Mouse (Mus musculus) gastrocnemius, postnatal 14 days (tissue): ENCODE data around the gene Daam1. TPM values are rescaled to one million over a fixed set of nuclear protein-coding genes. Genes with fewer than 3 reads are reported as not detected.

Experiments
- DNase-seq: peaks from one replicate; pipeline ENCODE4 v3.0.0; 2021; ENCODE audit warnings: mixed read lengths
- intact Hi-C: fragments of 180-260 bp; cut with DNase I; formaldehyde crosslinking; loops from one replicate; pipeline ENCODE4 v1.15.1; 2025; ENCODE audit warnings: low total_unique reads
- total RNA-seq, 2 experiments: library from RNA; stranded (reverse); gene quantifications; 2 replicates each; pipeline ENCODE4 v1.2.3; 2021

Gene Daam1
- total RNA-seq, 2 experiments from 2014 or later, result 12.5 to 16.1 TPM

DNA sequence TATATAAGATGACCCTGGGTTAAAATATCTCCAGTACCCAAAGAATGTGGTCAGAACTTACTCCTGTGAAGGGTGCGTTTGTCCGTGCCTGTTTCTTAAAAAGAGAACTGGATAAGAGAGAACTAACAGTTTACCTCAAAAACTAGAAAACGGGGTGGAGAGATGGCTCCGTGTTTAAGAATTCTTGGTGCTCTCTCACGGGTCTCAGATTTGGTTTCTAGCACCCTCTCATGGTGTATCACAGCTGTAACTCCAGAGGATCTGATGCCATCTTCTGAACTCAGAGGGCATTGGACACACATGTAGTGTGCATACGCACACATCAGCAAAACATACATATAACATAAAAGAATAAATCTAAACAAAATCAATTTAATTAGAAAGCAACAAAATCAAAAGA is 181.2 kb downstream of the Daam1 start:
- DNase-seq, result no peak
- intact Hi-C loops, result no loop called here

DNA sequence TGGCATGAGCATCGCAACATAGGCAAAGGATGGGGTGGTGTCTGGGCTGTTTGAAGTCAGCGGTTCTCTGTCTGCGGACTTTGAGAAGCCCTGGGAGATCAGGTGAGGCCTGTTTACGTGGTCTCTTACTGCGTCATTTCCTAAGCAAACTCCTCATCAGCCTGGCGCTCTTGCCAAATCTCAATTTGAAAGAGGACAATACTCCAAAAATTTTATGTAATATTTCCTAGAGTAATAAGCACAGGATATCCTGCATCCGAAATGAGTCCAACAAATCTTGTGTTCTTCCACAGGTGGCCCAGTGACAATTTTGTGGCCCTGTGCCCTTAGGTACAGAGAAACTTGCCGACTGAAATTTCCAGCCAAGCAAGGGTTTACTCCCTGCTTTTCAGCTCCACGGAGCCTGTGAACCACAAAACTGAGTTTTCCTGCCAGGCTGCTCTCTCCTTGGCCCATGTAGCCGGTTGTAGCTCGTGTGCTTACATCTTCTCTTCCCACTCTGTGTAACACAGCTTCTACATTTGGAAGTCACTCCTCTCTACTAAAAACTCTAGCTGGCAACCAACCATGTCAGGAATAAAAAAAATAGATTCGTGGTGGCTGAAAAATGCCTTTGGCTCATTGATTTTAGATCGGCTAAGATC is 183.0 kb downstream of the Daam1 start:
- DNase-seq, result peak; percentile 10

GRCm38 (mm10) chr12:72014355-72014776 is 183.5 kb downstream of the Daam1 start:
- no peak for DNase-seq
- intact Hi-C loops, result no loop called here

More for the DNA sequence above, 183.0 kb downstream of the Daam1 start:
- intact Hi-C loops, result no loop called here

DNA sequence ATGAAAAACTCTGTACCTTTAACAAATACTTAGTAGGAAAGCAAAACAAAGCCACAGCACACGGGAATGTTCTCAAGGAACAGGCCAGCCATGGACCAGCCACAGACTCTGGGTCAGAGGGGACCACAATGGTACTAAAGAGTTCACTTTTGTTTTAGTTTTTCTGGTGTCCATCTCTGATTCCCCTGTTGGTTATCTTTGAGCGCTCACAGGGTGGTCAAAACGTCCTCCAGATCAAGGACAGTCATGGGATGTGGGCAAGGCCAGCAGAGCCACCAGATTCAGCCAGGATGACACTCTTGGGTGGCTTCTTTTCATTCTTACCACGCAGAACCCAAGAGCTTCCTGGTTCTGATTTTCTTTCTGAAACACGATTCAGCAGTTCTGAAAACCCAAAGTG is 184.4 kb downstream of the Daam1 start:
- DNase-seq, result no peak
- intact Hi-C loops, result no loop called here

GRCm38 (mm10) chr12:72020285-72020684 is 189.4 kb downstream of the Daam1 start:
- DNase-seq, result no peak
- intact Hi-C loops, result no loop called here

- no peak for DNase-seq
- intact Hi-C loops, result no loop called here
Observed at GRCm38 (mm10) chr12:72021543-72021942, 190.7 kb downstream of the Daam1 start.

DNA sequence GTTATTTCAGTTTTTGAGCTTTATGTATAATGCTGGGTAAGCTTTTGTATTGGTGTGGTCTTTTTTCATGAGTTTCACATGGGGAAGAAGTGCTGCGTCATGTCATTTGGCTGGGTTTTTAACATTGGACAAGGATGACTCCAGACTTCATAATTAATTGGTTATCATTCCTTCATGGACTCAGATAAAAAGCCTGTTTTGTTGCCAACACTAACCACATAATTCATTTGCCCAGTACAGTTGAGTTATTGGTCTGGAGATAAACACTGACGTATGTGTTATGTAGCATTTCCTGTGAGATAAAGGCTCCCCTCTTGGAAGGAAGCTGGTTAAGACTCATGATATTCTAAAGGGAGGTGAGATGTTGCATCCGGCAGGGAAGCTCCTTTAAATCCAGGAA is 191.9 kb downstream of the Daam1 start:
- DNase-seq, result no peak
- intact Hi-C loops, result no loop called here

DNA sequence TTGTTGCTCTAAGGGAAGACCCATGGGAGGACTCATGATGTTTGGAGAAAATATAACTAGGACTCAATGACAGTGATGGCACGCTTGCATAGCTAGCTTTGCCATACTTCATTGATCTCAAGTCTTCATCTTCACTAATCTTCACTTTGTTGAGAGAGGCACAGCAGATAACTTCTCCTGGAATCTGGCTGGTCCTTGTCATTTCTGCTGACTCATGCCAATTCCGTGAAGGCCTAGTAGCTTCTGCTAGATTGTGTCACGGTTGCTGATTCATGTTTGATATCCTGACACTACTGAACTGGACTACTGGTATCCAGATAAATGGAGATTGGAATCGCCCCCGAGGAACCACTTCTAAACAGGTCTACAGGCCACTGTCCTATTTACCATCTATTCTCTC is 192.7 kb downstream of the Daam1 start:
- intact Hi-C loops, result no loop called here
- no peak for DNase-seq

DNA sequence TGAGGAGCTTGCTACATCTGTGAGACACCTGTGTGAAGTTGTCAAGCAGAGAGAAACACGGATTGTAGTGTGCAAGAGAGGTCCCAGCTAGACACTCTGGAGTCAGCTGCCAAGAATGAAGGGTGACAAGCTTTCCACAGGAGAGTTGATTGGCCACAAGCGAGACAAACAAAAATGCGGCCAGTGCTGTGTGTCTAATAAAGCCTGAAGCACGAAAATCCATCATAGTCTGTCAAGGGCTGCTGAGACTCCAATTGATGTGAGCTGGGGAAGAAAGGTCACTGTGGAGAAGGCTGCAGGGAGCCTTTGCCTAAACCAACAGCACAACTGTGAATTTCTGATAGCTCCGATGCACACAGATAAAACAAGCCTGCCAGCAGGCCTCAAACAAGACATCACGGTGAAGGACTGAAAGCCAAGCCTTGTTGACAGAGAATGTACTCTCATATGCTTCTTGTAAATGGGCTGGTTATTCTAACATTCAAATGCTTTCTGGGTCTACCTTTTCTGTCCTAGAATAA is 194.5 kb downstream of the Daam1 start:
- no peak for DNase-seq
- intact Hi-C loops, result no loop called here

GRCm38 (mm10) chr12:72031171-72031570 is 200.3 kb downstream of the Daam1 start:
- intact Hi-C loops, result no loop called here

DNA sequence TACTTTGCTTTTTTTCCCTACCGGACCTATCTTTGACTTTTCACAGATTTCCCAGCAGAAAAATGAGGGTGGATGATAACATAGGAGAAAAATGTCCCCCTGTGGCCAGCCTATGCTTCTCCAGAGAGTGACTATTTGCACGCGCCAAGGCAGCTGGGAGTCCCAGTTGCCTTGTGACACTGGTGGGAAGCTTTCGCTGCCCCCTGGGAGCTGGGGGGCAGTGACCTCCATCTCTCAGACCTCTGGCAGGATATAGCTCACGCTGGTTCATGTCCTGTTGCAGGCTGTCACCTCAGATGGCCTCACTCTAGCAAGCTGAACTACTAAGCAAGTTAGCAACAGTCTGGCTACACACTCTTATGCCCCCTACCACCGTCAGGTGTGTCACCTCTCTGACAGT is 200.9 kb downstream of the Daam1 start:
- intact Hi-C loops, result no loop called here
- DNase-seq, result peak; percentile 53

More at GRCm38 (mm10) chr12:72031171-72031570, 200.3 kb downstream of the Daam1 start:
- DNase-seq, result peak; percentile 39

GRCm38 (mm10) chr12:72036097-72036661 is 205.3 kb downstream of the Daam1 start:
- DNase-seq, result no peak
- intact Hi-C loops, result no loop called here

GRCm38 (mm10) chr12:72037049-72037448 is 206.2 kb downstream of the Daam1 start:
- intact Hi-C loops, result no loop called here
- DNase-seq, result no peak

GRCm38 (mm10) chr12:72038866-72039265 is 208.0 kb downstream of the Daam1 start:
- intact Hi-C loops, result no loop called here
- DNase-seq, result no peak

DNA sequence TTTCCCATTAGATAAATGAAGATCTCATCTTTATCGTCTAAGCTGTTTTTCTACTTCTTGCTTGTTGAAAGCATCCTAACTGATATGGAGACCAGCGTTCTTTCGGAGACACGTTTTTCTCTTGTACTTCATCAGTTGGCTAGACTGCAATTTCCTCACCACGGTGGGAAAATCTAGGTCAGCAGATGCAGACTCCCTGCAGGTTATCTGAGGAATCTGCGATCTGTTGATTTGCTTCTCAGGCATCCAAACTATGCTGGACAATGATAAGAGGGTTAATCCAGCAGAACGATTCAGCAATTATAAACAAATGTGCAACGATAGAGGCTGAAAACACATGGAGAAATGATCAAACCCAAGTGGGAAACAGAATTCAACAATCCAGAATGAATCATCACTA is 208.6 kb downstream of the Daam1 start:
- intact Hi-C loops, result no loop called here
- DNase-seq, result no peak

DNA sequence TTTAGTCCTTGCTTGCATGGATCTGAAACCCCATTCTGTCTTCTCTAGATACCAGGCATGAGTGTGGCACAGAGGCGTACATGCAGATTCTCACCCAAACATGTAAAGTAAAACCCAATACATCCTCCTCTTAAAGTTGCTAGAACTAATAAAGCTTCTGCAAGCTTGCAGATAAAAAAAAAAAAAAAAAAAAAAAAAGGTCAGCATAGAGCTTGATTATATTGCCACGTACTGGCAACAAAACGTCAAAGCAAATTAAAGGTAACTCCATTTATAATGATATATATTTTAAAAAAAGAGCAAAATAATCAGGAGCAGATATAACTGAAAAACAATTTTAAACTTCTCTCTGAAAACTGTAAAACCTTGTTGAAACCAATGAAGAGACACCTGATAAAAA is 210.4 kb downstream of the Daam1 start:
- intact Hi-C loops, result no loop called here
- DNase-seq, result no peak

Other genes with a start within 250 kb of the Daam1 start
- gene Gpr135, start 240.0 kb downstream of the Daam1 start, total RNA-seq, result under 1 TPM; 0.38 to 0.43 TPM